Mouse (Mus musculus) midbrain, embryonic 11.5 days (tissue): ENCODE results near the gene Pdrg1. TPM values are rescaled to one million over a fixed set of nuclear protein-coding genes. Genes with fewer than 3 reads are reported as not detected.

Experiments
- ATAC-seq: fragments of 200-750 bp; cut with Nextera tagmentation; 2 replicates; pipeline ENCODE4 v1.8.0; 2017; ENCODE audit warnings: moderate TSS enrichment, moderate library complexity; ENCODE audit not compliant: low FRiP score
- DNase-seq: peaks from one replicate; pipeline ENCODE4 v3.0.0; 2015; ENCODE audit warnings: low spot score; ENCODE audit errors: missing footprints
- H3K27ac ChIP-seq: fragments of 300-500 bp; sonication (generic); 2 replicates; pipeline ENCODE4 v1.5.1; 2014; ENCODE audit warnings: low read depth, low read length
- H3K27me3 ChIP-seq: fragments of 300-500 bp; sonication (generic); 2 replicates; pipeline ENCODE4 v1.6.1; 2014; ENCODE audit warnings: mild to moderate bottlenecking, low read length, moderate library complexity, mixed read lengths; ENCODE audit not compliant: control insufficient read depth, insufficient read depth
- H3K36me3 ChIP-seq: fragments of 300-500 bp; sonication (generic); 2 replicates; pipeline ENCODE4 v1.6.1; 2014; ENCODE audit warnings: mild to moderate bottlenecking, low read length, moderate library complexity, mixed read lengths; ENCODE audit not compliant: control insufficient read depth, insufficient read depth
- H3K4me1 ChIP-seq: fragments of 300-500 bp; sonication (generic); 2 replicates; pipeline ENCODE4 v1.6.1; 2014; ENCODE audit warnings: low read length; ENCODE audit not compliant: control insufficient read depth, insufficient read depth
- H3K4me2 ChIP-seq: fragments of 300-500 bp; sonication (generic); 2 replicates; pipeline ENCODE4 v1.6.1; 2014; ENCODE audit warnings: mild to moderate bottlenecking, moderate library complexity
- H3K4me3 ChIP-seq: fragments of 300-500 bp; sonication (generic); 2 replicates; pipeline ENCODE4 v1.5.1; 2014; ENCODE audit warnings: low read depth, low read length
- H3K9ac ChIP-seq: fragments of 300-500 bp; sonication (generic); 2 replicates; pipeline ENCODE4 v1.6.1; 2014; ENCODE audit warnings: low read length
- H3K9me3 ChIP-seq: fragments of 300-500 bp; sonication (generic); 2 replicates; pipeline ENCODE4 v1.6.1; 2016; ENCODE audit warnings: low read length; ENCODE audit not compliant: control insufficient read depth
- WGBS: fragments of 180-500 bp; shearing (Covaris S2); extraction: QIAGEN DNeasy Blood & Tissue Kit; methylation state at CpG from one replicate; pipeline ENCODE4 v1.1.7; 2014; 5-methylcytosine and 5-hydroxymethylcytosine counted together
- polyA plus RNA-seq: library from polyadenylated mRNA; unstranded; fragments of >200 nt; fragmentation: Nextera tagmentation; extraction: Ambion mirVana; gene quantifications from 2 replicates; pipeline ENCODE4 v1.2.1, GENCODE M21; 2014

The Pdrg1 gene
- 83.9 and 88.7 TPM in 2 replicates for polyA plus RNA-seq

- WGBS, result 2% methylated on average over 54 of the region's 54 CpGs
- peak within 1 kb of the TSS; percentile 92 for H3K4me3 ChIP-seq
- H3K9ac ChIP-seq, result peak within 1 kb of the TSS; percentile 87
- peaks cover 5% of the 10 kb centered on the region; the same call in 1 of the 2 replicates for H3K36me3 ChIP-seq
- peaks cover 6% of the 10 kb centered on the region for H3K4me1 ChIP-seq
- peak within 1 kb of the TSS; percentile 92 for H3K4me2 ChIP-seq
- no peaks in the 10 kb centered on the region for H3K27me3 ChIP-seq
- DNase-seq (peak; percentile 100), ATAC-seq (peak; percentile 97)
- no peaks in the 10 kb centered on the region for H3K9me3 ChIP-seq
- no peak within 1 kb of the TSS for H3K27ac ChIP-seq
Observed at GRCm38 (mm10) chr2:153014758-153015593, at the start of gene Pdrg1. Gene Pdrg1 (minus strand): TSS chr2:153015427.

GRCm38 (mm10) chr2:153064190-153064970 is 49.2 kb upstream of the Pdrg1 start:
- no peak overlapping the region for H3K27ac ChIP-seq
- H3K4me1 ChIP-seq, result no peaks in the 10 kb centered on the region
- H3K9me3 ChIP-seq, result no peaks in the 10 kb centered on the region
- 75% methylated on average over 9 of the region's 9 CpGs for WGBS
- DNase-seq (no peak), ATAC-seq (no peak)
- H3K27me3 ChIP-seq, result no peaks in the 10 kb centered on the region
- no peaks in the 10 kb centered on the region for H3K36me3 ChIP-seq
- H3K4me3 ChIP-seq, result no peak overlapping the region
- no peak overlapping the region for H3K4me2 ChIP-seq
- no peak overlapping the region for H3K9ac ChIP-seq

DNA sequence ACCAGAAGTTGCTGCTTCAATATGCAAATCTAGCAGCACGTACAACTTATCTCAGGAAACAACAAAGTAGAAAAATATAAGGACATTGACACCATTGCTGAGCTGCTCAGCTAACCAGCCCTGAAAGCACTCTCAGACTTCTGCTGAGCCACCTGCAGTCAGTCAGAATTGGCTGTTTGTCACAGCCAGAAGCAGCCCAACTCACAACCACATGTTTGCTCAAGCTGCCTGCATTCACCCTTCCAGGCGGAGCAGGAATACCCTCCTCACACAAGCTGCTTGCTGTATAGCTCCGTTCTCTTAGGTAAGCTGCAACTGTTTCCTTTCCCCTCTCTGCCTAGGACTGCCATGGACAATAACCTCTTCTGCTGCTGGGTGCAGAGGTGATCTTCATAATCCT is 48.2 kb upstream of the Pdrg1 start:
- DNase-seq, result no peak
- 55% methylated on average over 3 of the region's 3 CpGs for WGBS
- H3K9ac ChIP-seq, result no peak overlapping the region
- no peak overlapping the region for H3K4me3 ChIP-seq
- no peak for ATAC-seq
- H3K27me3 ChIP-seq, result no peaks in the 10 kb centered on the region
- no peak overlapping the region for H3K4me2 ChIP-seq
- no peaks in the 10 kb centered on the region for H3K36me3 ChIP-seq
- no peaks in the 10 kb centered on the region for H3K9me3 ChIP-seq
- no peak overlapping the region for H3K27ac ChIP-seq
- H3K4me1 ChIP-seq, result no peaks in the 10 kb centered on the region

DNA sequence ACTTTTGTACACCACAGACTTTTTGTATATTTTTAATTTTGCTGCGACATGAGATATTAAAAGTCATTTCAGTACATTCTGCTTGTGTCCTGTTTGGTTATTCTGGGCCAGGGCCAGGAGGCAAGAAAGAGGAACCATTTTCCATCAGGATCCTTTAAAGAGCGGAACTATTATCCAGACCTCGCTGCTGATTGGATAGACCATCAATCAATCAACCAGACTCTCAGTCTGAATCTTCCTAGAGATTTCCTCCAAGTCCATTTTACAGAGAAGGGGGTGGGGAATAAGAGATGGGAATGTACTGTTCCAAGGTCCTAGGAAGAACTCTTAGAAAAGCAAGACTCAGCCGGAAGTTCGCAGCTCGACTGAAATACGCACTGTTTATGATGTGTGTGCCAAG is 45.0 kb upstream of the Pdrg1 start:
- Histone ChIP-seq H3K9me3 (no peaks in the 10 kb centered on the region), H3K36me3 (no peaks in the 10 kb centered on the region), H3K27ac (no peak overlapping the region), H3K9ac (no peak overlapping the region), H3K27me3 (no peaks in the 10 kb centered on the region), H3K4me1 (no peaks in the 10 kb centered on the region), H3K4me2 (no peak overlapping the region), H3K4me3 (no peak overlapping the region)
- ATAC-seq (no peak), DNase-seq (no peak)
- 91% methylated on average over 7 of the region's 7 CpGs for WGBS

DNA sequence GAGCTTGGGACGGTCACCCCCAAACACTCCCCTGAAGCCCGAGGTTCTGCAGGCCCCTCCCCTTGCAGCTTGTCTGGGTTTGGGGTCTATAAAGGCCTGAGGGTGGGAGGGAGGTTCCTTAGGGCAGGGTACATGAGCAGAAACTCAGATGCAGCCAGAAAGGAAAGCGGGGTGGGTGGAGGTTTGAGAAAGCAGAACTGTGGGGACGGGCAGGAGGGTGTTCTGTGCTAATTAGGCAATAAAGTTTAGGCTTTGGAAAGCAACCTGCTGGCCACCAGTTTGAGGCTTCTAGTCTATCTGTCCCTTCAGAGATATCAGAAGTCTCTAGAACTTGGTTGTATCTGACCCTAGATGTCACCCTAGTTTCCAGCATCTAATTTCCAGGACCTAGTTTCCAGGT is 43.1 kb upstream of the Pdrg1 start:
- H3K4me2 ChIP-seq, result no peak overlapping the region
- H3K27ac ChIP-seq, result no peak overlapping the region
- WGBS, result 75% methylated on average over 4 of the region's 4 CpGs

DNA sequence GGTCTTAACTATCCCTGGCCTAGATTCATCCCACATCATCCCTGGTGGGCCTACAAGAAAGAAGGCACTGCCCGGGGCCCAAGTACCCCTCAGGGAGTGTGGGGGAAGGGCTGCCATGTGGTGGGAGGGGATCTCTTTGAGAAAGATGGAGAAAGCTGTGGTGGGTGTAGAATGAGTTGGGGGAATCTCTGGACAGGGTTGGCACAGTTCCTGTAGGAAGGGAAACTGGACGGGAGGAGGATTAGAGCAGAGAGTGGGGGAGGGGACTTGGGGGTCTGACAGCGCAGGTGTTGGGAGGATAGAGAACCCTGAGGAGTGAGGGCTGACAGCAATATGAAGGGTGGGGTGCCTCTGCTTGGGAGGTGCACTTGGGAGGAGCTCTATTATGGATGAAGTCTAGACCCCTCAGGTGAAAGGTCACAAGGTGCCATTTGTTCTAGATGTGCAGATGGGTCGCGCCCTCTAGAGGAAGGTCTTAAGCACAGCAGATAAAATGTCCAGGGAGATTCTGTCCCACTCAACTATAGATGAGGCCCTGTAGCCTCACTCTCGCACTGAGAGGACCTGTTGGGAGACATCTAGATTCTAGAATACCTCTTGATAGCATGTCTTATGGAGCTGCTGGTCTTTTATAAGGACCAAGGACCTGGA is 40.2 kb upstream of the Pdrg1 start:
- Histone ChIP-seq H3K4me3 (no peak overlapping the region), H3K4me1 (no peaks in the 10 kb centered on the region), H3K27ac (no peak overlapping the region), H3K4me2 (no peak overlapping the region), H3K9me3 (no peaks in the 10 kb centered on the region), H3K9ac (no peak overlapping the region), H3K27me3 (peaks cover 8% of the 10 kb centered on the region), H3K36me3 (no peaks in the 10 kb centered on the region)
- ATAC-seq, result no peak
- DNase-seq, result no peak
- WGBS, result 58% methylated on average over 6 of the region's 6 CpGs

More for the DNA sequence above, 43.1 kb upstream of the Pdrg1 start:
- no peak for ATAC-seq
- no peak for DNase-seq
- Histone ChIP-seq H3K4me1 (no peaks in the 10 kb centered on the region), H3K9me3 (no peaks in the 10 kb centered on the region), H3K27me3 (no peaks in the 10 kb centered on the region; the same call in 1 of the 2 replicates), H3K36me3 (no peaks in the 10 kb centered on the region), H3K4me3 (no peak overlapping the region), H3K9ac (no peak overlapping the region)

- DNase-seq (no peak), ATAC-seq (no peak)
- no peak overlapping the region for H3K27ac ChIP-seq
- no peak overlapping the region for H3K9ac ChIP-seq
- H3K36me3 ChIP-seq, result no peaks in the 10 kb centered on the region
- no peak overlapping the region for H3K4me2 ChIP-seq
- no peaks in the 10 kb centered on the region for H3K9me3 ChIP-seq
- WGBS, result 87% methylated on average over 8 of the region's 8 CpGs
- H3K4me1 ChIP-seq, result no peaks in the 10 kb centered on the region
- peaks cover 8% of the 10 kb centered on the region for H3K27me3 ChIP-seq
- H3K4me3 ChIP-seq, result no peak overlapping the region
Observed at GRCm38 (mm10) chr2:153053896-153054295, 38.7 kb upstream of the Pdrg1 start.

GRCm38 (mm10) chr2:153052700-153053351 is 37.6 kb upstream of the Pdrg1 start:
- 10% methylated on average over 30 of the region's 30 CpGs for WGBS
- Histone ChIP-seq H3K4me3 (no peak overlapping the region), H3K4me2 (no peak overlapping the region), H3K9me3 (no peaks in the 10 kb centered on the region), H3K4me1 (no peaks in the 10 kb centered on the region), H3K36me3 (no peaks in the 10 kb centered on the region), H3K9ac (no peak overlapping the region), H3K27me3 (peaks cover 8% of the 10 kb centered on the region), H3K27ac (no peak overlapping the region)
- DNase-seq (no peak), ATAC-seq (no peak)
